Mouse (Mus musculus) cortical plate, adult 2 months (tissue): ENCODE measurements around the gene Serpinb2.

Source experiments
- CTCF ChIP-seq: fragments of 200-500 bp; IDR thresholded peaks from 2 replicates; pipeline ENCODE4 v1.5.1; 2011; ENCODE audit warnings: mild to moderate bottlenecking, control low read depth, low read length; ENCODE audit not compliant: insufficient read depth; ENCODE audit errors: extremely low read depth
- POLR2A ChIP-seq: fragments of 200-500 bp; IDR thresholded peaks from 2 replicates; pipeline ENCODE4 v1.6.1; 2011; ENCODE audit warnings: mild to moderate bottlenecking, low read length, control low read depth; ENCODE audit not compliant: insufficient read depth; ENCODE audit errors: extremely low read depth

GRCm38 (mm10) chr1:107481452-107481851 is 29.8 kb upstream of the Serpinb2 start:
- peak; percentile 79 for TF ChIP-seq CTCF
- no peak for TF ChIP-seq POLR2A
